Mouse (Mus musculus) layer of hippocampus, adult 8-10 months (tissue): ENCODE results near the gene Cyb5rl. TPM values are rescaled to one million over a fixed set of nuclear protein-coding genes. Genes with fewer than 3 reads are reported as not detected.
"Not testable (repeated sequence)": the region's sequence is repeated elsewhere in the genome, so short reads cannot be mapped to it uniquely, and the experiment has no call there.

Source experiments
- DNase-seq, 2 experiments: peaks; one replicate each; pipeline ENCODE4 v3.0.0; 2022; ENCODE audit warnings: low spot score in 2 of 2
- total RNA-seq, 4 experiments: library from RNA; stranded (reverse); gene quantifications; 2 replicates each; pipeline ENCODE4 v1.2.4; 2022

The Cyb5rl gene
- total RNA-seq, 4 experiments from 2014 or later = 6.0 to 10.5 (median 7.5) TPM

DNA sequence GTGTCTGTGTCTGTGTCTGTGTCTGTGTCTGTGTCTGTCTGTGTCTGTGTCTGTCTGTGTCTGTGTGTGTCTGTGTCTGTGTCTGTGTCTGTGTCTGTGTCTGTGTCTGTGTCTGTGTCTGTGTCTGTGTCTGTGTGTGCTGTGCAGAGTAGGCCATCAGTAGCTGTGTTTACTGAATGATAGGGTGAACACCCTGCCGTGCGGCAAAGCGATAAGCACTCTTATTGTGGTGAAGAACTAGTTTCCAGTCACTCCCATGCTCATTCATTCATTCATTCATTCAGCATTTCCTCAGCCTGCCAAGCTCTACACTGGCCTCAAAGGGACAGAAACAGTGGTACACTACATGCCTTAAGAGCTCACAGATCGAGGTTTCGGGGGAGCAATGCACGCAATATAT, 42.4 kb downstream of the Cyb5rl start:
- not testable (repeated sequence) for DNase-seq

DNA sequence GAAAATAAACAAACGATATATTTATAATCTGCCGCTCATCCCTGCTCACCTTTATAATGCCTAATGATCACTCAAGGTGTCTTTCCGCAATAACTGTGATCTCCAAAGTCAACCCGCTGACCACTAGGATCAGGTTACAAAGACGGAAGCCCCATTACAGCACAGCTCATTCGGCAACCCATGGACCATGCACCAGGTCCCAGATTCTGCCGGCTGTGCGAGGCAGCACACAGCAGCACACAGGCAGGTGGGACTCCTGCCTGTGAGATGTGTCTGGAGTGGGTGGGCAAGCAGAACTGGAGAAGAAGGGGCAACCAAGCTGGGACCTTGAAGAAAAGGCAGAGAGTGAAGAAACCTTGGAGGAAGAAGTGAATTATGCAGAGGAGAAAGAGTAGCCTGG, 47.5 kb downstream of the Cyb5rl start:
- DNase-seq = no peak

DNA sequence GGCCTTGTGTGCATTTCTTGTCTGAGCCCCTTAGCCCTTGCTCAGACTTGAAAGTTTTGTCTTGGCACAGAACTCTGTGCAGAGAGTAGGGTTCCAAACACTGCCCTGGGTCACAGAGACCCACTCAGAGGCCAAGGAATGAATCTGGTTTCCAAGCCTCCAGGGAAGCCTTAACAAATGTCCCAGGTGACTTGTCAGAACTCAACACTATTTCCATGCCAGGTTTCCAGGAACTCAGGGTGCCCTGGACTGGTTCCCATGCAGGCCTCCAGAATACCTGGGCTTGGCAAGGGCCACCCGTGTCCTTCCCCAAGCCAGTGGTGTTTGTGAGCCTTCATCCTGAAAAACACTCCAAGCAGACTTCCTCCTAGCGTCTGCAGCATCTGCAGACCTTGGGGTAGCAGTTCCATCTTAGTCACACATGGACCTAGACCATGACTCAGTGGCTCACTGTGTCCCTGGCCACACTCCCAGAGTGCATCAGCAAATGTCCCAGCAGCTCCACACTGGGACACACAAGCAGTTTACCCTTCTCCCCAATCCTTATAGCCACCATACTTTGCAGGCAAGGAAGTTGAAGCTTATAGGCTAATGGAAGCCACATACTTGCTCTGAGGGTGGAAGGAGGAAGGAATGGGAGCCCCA, 51.1 kb downstream of the Cyb5rl start:
- no peak for DNase-seq

DNA sequence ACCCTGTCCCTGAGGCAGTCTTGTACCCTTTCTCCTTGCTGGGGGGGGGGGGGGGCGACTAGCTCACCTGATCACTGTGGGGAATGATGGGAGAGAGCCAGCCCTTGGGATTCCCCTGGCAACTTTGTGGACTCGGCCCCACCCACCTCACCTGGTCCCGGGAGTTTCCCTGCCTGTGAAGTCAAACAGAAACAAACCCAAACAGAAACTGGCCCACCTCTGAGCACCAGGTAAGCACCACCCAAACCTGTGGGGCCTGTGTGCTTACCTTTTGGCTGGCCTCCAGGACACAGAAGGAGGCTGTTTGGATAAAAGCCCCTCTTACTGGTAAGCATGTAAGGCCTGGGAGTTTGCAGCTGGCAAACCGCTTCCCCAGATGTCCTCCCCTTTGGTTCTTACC, 52.3 kb downstream of the Cyb5rl start:
- no peak for DNase-seq

DNA sequence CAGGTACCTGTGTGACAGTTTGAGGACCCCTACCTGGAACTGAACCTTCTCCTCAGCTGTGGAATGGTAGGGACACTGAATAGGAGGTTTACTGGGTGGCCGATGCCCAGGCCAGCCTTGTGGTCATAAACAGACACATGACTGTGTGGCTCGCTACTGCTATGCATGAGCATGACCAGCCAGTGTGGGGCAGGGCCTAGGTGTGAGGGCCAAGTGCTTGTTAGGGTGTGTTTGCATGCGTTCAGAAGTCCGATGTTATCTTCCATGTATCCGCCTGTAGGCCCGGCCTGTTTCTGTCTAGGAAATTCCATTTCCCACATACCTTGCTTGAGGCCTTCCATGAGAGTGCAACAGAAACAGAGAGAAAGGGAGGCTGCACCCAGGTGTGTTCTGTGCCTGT, 53.9 kb downstream of the Cyb5rl start:
- DNase-seq = no peak

DNA sequence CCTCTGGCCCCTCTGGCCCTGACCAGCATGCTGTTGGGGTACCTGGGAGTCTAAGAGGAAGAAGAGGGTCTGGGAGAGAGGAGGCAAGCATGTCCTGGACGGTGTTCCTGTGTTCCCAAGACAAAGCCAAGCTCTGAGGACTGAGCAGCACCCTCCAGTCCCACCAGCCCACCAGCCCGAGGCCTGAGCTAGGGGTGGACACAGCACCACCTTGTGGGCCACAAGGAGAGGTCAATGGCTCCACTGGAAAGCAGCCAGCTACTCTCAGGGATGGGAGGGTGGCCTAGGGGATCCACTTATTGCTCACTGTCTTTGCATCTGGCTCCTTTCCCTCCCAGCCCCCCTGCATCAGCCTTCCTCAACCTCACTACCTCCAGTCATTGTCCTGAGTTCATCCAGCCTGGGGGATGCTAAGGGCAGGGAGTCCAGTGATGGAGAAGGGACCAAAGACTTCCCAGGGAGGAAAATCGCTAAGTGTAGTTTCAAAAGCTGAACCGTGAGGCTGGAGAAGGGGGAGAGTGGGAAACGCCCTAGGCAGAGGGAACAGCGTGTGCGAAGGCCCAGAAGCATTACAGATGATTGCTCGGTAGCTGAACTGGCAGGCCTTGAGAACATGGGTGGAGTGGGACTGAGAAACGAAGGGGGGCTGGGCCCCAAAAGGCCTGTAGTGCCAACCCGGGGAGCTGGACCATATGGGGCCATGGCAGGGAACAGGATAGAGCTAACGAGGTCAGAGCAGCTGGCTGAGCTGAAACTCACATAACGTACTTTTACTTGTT, 54.6 kb downstream of the Cyb5rl start:
- no peak for DNase-seq

DNA sequence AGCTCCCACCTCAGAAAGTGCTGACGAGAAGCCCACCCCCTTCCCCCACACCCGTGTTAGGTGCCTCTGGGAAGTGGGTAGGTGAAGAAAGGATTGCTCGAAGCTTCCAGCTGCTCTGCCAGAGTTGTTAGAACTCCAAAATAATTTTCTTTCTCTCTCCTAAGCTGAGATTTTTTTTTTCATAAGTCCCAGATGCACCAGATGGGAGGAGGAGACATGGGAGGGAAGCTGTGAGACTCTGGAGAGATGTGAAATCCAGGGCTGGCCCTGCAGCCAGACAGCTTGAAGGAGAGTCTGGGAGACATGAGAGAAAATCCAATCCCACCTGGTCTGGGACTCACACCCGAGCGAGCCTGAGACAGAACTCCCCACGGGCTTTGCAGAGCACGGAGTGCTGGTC, 57.6 kb downstream of the Cyb5rl start:
- DNase-seq = no peak

DNA sequence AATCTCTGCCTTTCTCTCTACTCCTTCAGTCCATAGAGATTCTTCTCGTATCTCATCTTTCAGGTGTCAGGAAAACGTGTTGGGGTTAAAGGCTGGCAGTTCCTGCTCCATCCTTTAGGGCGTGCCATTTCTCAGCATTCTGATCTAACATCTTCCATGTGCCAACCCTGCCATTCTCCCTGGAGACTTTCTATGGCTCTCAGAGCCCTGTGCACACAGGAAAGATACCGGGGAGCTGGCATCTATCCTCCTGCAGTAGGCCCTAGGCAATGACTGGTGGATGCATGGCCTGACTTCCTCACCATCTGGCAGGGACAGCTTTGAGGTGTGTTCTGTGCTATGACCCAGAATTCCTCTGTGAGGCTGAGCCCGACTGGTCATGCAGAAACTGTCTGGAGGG, 58.3 kb downstream of the Cyb5rl start:
- DNase-seq = no peak

DNA sequence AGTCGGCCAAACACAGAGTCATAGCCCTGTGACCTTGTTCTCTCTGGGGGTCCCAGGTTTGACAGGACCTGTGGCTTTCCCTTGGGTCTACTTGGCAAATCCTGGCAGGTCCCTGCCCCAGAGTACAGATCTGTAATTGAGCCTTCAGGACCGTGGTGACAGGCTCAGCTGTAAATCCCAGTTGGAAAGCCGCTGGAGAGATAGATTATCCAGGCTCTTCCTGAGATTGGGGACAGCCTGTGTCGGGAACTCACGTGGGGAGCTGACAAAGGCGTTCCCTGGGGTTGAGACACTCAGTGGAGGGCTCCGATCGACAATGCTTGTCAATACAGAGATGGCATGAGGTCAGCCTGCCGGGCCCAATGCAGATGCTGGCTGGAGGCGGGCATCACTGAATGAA, 59.6 kb downstream of the Cyb5rl start:
- no peak for DNase-seq

DNA sequence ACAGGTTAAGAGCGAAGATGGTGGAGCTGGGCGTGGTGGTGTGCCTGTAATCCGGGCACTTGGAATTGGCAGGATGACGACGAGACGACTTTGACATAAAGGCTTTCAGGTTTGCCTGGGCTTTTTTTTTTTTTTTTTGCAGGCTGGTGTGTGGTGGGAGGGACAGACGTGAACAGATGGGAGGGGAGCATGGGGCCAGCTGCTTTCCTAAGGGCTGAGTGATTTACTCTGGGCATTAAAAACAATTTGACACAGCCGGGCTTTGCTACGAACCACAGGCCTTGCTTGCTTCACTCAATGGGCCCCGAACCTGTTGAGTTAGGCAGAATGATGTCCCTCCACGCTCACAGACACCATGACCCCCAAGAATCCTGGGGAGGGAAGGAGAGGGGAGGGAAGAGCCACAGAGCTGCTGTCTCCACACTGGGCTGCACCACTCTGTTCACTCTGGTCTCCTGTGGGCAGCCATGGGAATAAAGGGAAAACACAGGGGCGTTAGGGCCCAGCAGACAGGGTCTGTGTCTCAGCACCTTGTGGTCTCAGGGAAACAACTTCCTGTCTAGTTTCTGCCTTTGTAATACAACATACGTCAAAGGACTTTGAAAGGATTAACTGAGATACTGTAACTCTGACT, 60.2 kb downstream of the Cyb5rl start:
- no peak for DNase-seq

DNA sequence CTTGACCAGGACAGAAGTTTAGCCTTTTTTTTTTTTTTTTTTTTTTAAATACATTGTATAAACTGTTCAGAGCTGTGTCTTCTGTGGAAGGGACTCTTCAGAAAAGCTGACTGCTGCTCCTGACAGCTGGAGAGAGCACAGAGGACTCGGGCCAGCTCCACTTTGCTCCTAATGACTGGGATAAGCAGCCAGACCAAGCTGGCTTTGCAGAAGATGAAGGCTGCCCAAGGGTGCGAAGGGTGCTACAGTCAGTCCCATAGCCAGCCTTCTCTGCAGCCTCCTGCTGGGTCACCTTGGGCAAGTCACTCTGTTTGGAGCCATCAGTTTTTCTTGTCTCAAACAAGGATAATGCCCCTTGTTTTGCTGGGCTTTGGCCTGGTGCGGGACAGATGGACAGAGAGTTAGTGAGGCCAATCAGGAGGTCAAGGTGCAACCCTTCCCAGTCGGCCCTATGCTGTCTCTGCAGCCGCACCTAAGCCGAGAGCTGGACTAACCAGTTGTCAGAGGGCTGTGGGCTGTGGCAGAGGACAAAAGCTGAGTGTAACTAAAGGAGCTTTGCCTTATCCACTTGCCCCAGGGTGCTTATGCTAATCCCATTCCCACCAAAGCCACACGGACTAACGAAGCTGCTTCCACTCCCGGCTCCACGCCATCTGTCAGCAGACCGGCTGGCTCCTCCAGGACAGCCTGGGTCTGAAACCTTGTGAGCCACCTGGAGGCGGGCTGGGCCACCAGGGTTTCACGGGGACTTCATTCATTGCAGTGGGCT, 61.3 kb downstream of the Cyb5rl start:
- DNase-seq = no peak

DNA sequence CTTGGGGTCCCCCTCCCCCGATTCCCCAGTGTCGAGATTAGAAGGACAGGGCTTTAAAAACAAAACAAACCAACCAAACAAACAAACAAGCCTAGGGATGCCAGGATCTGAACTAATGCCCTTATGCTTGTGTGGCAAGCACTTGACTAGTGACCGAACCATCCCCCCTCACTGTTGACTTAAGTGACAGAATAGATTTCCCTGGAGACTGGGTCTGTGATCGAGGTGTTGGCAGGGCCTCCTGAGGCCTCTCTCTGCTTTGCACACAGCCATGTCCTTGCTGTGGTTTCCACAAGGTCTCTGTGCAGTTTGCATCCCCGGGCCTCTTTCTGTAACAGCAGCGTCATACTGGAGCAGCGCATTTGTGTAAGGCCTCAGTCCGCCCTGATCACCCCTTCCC, 62.6 kb downstream of the Cyb5rl start:
- no peak for DNase-seq

DNA sequence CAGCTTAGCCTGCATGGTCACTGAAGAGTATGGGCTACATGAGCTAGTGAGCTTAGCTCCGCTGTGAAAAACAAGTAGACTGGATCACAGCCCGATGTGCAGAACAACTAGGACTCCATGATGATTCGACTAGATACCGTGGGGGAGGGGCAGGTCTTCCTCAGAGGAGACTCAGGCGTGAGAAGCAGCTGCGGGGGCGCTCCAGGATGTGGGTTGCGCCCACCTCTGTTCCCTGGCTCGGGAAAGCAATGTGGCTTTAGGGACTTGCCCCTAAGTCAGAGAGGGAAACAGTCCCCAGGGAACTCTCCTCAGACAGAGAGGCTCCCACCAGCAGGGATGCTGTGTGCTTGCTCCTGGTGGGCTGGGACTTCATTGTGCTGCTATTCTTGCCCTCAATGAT, 63.7 kb downstream of the Cyb5rl start:
- DNase-seq = no peak

DNA sequence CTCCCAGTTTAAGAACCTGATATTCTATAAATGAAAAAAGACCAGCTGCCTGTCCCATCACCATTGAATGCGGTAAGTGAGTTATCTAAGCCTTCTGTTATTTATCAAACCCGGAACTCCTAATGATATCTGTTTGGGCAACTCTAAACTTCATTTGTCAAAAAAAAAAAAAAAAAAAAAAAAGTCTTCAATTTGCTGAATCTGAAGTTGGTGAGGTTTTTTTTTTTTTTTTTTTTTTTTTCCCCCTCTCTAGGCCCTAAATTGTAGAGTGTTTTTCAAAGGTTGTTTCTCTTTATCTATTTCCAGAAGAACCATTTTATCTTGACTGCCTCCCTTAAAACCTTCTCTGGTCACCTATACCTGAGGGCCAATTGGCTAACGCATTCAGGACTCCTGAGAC, 68.1 kb downstream of the Cyb5rl start:
- no peak for DNase-seq

DNA sequence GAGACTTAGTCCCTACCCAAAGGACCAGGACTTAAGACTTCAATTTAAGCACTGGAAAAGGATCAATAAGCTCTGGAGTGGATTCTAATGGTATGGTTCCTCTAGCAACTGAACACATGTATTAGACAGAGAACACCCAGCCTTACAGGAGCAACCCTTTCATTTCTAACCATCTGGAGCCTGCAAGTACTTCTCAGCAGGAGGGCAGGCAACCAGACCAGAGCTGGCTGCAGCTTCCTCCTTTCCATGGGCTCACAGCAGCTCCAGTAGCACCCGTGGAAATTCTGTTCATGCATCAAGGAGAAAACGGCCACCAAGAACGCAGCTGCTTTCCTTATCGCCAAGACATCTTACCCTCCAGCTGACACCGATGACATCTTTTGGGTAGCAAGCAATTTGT, 68.9 kb downstream of the Cyb5rl start:
- DNase-seq = no peak

DNA sequence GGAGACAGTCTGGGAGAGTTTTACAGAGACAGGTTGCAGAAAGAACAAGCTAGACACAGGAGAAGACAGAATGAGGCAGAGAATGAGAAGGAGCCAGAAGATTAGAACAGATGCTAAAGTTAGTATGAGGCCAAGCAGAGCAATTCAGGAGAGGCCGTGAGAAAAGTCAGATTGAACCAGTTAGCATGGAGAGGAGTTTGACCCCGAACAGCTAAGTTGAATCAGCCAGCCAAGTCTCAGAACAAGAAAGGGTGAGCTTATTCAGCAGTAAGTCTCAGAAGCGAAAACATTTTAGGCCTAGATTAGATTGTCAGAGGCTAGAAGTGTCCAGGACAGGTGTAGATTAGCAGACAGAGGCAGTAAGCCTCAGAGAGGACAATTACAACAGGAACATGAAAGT, 69.7 kb downstream of the Cyb5rl start:
- DNase-seq = no peak

Other genes starting within 250 kb of the Cyb5rl start
- 100 to 1,000 TPM; 150 to 180 (median 160) TPM for gene Ssbp3, start 156.3 kb upstream of the Cyb5rl start, total RNA-seq
- 10 to 100 TPM; 55.4 to 67.1 (median 61.9) TPM for gene Mrpl37, start 120 bp upstream of the Cyb5rl start, total RNA-seq
- not detected for gene Cdcp2, start 29.9 kb downstream of the Cyb5rl start, total RNA-seq
- gene Tmem59, start 111.4 kb downstream of the Cyb5rl start, total RNA-seq = 100 to 1,000 TPM; 213 to 240 (median 224) TPM
- gene Tceanc2, start 112.1 kb downstream of the Cyb5rl start, total RNA-seq = 10 to 100 TPM; 15.9 to 18.9 (median 17.0) TPM
- gene Ldlrad1, start 142.2 kb downstream of the Cyb5rl start, total RNA-seq = under 1 TPM in 1 of 4 experiments, not detected in 3; 0.29 TPM
- gene Lrrc42, start 186.5 kb downstream of the Cyb5rl start, total RNA-seq = 10 to 100 TPM; 30.5 to 38.5 (median 34.3) TPM
- gene Hspb11, start 186.6 kb downstream of the Cyb5rl start, total RNA-seq = 10 to 100 TPM; 18.9 to 24.1 (median 21.0) TPM
- not detected for gene Dio1, start 240.2 kb downstream of the Cyb5rl start, total RNA-seq
- gene Yipf1, start 247.4 kb downstream of the Cyb5rl start, total RNA-seq = 10 to 100 TPM; 47.8 to 56.9 (median 50.6) TPM